Mouse (Mus musculus): ENCODE data around the gene Arhgap17.

Arhgap17 gene

DNA sequence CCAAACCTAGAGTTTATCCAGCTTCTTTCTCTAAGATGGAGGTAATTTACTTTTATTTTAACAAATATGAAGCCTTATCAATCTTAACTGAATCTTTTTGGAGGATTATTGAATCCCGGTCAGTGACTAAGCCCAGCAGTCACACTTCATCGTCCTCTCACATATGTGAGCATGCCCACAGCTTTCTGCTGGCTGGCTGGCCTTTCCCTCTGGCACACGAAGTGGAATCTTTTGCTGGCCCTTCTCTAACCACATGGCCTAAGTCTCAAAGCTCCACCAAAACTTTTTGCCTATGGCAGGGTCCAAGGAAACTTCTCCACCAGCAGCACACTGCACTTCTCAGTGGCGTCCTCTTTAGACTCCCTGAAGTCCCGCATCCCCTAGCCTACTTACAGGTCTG, 27.8 kb downstream of the Arhgap17 start:
- DNase-seq (ENCODE audit: low spot score): no peak

DNA sequence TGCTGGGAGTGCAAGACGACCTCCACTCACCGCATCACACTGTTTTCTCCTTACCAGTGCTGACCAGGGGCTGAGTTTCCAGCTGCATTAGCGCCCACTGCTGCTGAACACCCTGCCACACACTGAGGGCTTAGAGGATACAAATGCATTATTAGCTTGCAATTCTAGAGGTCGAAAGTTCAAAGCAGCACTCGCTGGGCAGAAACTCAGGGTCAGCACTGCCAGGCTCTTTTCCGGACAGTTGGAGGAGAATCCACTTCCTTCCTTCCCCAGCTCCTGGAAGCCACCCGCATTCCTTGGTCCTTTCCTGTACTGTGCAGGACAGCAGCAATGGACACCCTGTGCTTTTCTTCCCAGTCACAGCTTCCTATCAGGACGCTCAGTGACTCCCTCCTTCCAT, 31.4 kb downstream of the Arhgap17 start:
- no peak for DNase-seq (ENCODE audit: low spot score)

DNA sequence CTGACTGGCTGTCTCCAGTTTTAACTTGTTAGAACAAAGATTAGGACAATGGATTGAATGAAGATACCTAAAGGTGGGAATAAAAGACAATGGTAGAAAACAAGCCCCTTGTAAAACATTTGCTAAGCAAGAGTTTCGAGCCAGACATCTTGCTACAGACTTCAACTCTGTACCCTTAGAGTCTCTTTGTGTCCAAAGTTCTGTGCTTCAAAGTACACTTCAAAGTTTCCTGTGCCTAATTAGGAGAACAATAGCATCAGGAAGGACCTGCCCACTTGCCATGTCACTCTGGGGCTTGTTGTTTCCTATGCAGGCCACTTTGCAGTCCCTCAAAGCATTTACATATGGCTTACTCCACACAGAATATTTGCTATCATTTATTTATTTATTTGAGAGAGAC, 33.4 kb downstream of the Arhgap17 start:
- DNase-seq (ENCODE audit: low spot score): no peak

- DNase-seq (ENCODE audit: low spot score): no peak
Observed at GRCm38 (mm10) chr7:123330506-123330905, 39.2 kb downstream of the Arhgap17 start.

DNA sequence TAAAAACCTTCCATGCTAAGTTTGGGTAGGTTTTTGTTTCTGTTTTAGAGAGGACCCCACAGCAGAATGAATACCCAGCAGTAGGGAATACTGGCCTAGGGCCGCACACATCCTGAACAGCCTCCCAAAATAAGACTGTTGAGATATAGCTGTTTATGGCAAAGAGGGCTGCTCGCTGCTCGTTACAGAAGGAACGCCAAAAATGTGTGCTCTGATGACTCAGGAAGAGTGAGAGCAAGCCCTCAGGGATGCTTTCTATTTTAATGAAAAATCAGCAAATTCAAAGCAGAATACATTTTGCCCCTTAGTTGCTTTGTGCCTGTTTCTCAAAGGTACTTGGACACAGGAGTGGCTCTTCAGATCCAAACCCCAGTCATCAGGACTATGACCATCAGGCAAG, 41.8 kb downstream of the Arhgap17 start:
- DNase-seq (ENCODE audit: low spot score): no peak

DNA sequence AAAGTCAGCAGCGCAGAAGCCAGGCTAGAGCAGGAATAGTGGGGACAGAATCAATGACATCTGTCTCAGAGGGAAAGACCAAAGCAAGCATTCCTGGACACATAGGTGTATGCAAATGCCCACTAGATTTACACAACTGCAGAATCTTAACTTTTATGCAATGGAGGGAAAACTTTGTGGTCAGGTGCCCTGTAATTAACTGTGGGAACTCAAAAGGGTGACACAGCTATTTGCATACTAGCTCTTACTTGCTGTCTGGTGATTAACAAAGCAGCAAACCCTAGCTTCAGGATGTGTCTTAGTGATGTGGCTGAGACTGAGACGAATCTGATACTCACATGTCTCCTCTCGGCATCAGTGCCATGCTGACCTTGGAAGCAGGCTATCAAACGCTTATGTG, 42.8 kb downstream of the Arhgap17 start:
- DNase-seq (ENCODE audit: low spot score): no peak

DNA sequence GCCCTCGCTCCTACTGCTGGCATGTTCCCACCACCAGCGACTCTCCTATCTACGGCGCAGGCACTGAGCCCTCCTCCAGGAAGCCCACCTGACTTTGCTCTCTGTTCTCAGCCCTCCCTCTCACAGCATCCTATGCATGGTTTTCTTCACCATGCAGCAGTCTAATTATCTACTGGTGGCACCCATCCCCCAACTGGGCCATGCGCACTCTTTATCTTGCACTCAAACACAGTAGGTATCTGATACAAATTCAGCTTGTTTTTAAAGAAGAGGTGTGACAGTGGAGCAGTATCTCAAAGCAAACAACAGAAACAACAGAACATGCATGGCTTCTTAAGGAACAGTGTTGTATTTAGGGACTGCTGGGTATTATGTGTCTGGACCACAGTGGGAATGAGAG, 43.7 kb downstream of the Arhgap17 start:
- no peak for DNase-seq (ENCODE audit: low spot score)

- DNase-seq (ENCODE audit: low spot score): no peak
Observed at GRCm38 (mm10) chr7:123324105-123324504, 45.6 kb downstream of the Arhgap17 start.

- DNase-seq (ENCODE audit: low spot score): no peak
Observed at GRCm38 (mm10) chr7:123323388-123323787, 46.3 kb downstream of the Arhgap17 start.

DNA sequence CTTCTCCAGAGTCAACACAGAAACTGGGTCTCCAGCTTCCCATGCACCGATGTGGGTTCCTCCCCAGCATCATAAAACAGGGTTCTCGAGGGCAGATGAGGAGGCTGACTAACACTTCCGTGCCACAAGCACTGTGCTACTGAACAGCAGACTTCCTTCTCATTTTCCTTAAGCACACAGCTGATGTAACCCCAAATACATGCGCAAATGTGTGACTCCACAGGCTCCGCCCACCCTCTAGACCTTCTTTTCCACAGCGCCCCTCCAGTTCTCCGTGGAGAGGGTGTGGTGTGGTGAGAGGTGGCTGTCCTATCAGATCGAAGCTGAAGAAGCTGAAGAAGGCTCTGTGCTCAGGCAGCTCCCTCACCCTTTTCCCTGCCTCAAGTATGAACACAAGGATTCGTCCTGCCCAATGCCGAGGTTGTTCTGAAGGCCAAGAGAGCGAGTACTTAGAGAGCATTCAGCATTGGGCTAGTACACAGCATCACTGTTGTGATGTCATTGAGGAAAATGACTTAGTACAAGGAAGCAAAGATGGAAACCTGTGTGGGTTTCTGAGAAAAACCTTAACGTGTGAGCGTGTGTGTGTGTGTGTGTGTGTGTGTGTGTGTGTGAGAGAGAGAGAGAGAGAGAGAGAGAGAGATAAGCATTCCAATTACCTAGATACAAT, 47.1 kb downstream of the Arhgap17 start:
- DNase-seq (ENCODE audit: low spot score): no peak

DNA sequence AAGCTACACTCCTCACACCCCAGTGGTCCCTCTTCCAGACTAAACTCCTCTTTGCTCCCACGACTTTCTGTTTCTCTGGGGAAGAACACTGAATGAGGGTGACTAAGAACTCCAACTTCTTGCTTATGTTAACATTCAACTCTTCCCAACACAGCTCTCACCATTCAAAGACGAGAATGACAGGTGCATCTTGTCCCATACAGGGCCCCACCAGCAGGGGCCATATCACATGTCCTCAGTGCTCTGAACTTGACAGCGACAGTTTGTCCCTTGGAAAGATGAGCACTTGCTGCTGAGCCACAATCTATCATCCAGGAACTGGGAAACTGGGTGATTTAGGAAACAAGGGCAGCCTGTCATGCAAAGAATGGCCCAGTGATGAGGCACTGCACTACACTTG, 57.0 kb downstream of the Arhgap17 start:
- no peak for DNase-seq (ENCODE audit: low spot score)

- no peak for DNase-seq (ENCODE audit: low spot score)
Observed at GRCm38 (mm10) chr7:123311836-123312235, 57.9 kb downstream of the Arhgap17 start.

- no peak for DNase-seq (ENCODE audit: low spot score)
Observed at GRCm38 (mm10) chr7:123307887-123308558, 61.7 kb downstream of the Arhgap17 start.

- no peak for DNase-seq (ENCODE audit: low spot score)
Observed at GRCm38 (mm10) chr7:123307236-123307635, 62.5 kb downstream of the Arhgap17 start.

DNA sequence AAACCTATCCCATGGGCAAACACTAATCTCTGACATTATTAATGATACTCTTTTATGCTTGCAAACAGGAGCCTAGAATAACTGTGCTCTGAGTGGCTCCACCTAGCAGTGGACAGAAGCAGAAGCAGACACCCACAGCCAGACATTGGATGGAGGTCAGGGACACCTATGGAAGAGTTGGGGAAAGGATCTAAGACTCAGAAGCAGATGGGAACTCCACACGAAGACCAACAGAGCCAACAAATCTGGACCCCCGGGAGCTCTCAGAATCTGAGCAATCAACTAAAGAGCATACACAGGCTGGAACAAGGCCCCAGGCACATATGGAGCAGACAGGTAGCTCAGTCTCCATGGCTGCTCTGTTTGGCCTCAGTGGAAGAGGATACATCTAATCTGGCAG, 64.3 kb downstream of the Arhgap17 start:
- DNase-seq (ENCODE audit: low spot score): no peak

- no peak for DNase-seq (ENCODE audit: low spot score)
Observed at GRCm38 (mm10) chr7:123300258-123300657, 69.5 kb downstream of the Arhgap17 start.

DNA sequence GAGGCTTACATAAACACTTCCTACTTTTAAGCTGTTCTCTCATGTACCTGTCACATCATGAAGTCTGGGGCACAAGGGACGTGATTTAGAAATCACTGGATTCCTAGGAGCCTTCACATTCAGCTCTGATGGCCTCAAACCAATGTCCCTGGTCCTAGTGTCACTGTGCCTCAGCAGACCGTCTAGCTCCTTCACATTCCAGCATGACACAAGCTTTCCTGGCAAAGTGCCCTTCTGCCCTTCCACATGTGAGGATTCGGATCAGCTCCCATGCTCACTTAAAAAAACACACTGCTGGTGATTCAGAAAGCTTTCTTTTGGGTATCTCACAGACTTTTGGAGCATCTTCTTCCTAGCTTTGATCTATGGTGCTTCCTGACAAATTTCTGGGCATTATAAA, 71.5 kb downstream of the Arhgap17 start:
- no peak for DNase-seq (ENCODE audit: low spot score)

DNA sequence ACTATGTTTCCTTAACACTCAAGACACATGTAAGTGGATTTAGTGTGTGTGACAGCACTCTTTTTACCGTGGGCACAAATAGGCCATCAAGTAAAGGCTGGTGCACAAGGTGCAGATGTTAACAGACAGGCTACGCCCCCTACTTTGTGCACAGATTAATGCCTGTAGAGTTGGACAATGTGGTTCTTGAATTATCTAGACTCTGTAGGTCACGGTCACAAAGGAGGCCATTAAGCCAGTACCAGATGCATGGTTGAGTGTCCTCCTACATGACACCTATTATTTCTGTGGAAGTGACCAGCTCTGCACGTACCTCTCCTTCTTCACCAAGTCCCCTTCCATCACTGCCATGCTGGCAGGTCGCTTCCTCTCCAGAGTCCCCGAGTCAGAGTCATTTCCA, 73.6 kb downstream of the Arhgap17 start:
- DNase-seq (ENCODE audit: low spot score): no peak

GRCm38 (mm10) chr7:123295423-123295822, 74.3 kb downstream of the Arhgap17 start:
- no peak for DNase-seq (ENCODE audit: low spot score)

DNA sequence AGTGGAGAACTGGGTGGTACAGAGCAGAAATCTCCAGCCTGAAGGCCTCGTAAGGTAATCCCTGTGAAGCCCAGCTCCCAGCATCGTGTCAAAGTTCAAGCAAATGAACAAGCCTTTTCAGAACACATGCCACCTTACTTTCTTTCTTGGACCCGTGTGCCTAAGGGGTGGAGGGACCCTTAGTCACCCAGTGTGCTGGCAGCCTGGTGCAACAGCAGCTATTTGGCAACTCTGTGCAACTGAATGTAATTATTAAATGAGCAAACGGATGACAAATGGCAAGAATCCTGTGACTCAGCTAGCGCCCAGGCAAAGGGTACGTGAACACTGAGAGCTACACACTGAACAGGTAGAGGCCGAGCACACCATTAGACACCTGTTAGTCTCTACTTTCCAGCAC, 75.8 kb downstream of the Arhgap17 start:
- no peak for DNase-seq (ENCODE audit: low spot score)

DNA sequence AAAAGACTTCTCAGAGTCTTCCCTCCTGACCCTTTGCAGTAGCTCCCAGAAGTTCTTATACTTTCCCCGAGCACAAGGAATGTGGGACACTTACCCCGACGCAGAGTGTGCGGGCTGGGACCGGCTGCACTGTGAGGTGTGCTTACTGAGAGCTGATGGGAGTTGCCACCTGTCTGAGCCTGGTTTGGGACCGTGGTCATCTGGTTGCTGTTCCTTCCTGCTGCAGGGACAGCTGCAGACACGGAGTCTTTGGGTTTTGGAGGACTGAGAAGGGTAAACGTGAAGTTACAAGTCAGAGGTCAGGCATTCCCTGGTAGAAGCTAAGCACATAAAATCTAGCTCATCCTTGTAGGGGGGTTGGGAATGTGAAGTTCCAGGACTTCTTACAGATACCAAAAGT, 77.8 kb downstream of the Arhgap17 start:
- DNase-seq (ENCODE audit: low spot score): no peak

GRCm38 (mm10) chr7:123289176-123289575, 80.5 kb downstream of the Arhgap17 start:
- no peak for DNase-seq (ENCODE audit: low spot score)

DNA sequence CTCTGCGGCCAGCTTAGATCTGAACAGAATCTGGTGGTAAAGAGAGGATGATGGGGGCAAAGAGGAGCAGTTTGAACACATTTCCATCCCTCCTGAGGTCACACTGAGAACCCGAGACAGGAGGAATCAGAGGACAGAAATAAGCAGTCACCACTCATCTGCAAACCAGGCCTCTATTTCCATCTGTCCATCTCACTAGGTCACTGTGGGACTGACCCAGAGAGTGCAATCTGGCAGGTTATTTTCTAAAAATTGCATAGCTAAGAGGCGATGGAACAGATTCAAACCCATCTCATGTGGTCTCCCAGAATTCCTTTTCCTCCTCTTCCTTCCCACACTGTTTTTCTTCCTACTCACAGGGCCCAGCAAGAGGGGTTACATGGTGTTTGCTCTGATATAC, 81.8 kb downstream of the Arhgap17 start:
- DNase-seq (ENCODE audit: low spot score): no peak

DNA sequence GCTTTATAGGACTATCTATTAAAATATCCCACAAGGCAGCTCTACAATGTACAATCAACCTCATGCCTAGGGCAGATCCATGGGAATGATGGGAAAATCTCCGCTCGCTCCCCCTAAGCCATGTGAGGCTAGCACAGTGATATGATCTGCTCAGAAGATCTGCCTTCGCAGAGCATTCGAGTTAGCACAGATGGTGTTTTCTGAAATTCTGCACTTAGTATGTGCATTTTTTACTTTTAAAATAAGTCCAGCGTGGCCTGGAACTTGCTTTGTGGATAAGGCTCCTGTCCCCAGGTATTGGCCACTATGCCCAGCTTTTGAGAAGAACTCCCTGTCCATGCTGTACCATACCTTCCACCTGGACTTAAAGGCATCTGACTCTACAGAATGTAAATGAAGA, 83.8 kb downstream of the Arhgap17 start:
- no peak for DNase-seq (ENCODE audit: low spot score)
